Mouse (Mus musculus) adrenal gland, postnatal 36 days (tissue): ENCODE data around the gene Gm8229. TPM values are rescaled to one million over a fixed set of nuclear protein-coding genes. Genes with fewer than 3 reads are reported as not detected.
"Not testable (repeated sequence)": the region's sequence is repeated elsewhere in the genome, so short reads cannot be mapped to it uniquely, and the experiment has no call there.

ENCODE experiments used
- DNase-seq, 2 experiments: peaks; one replicate each; pipeline ENCODE4 v3.0.0; 2021; ENCODE audit warnings: mixed read lengths in 1 of 2
- long read RNA-seq, 2 experiments: library from polyadenylated mRNA; stranded (forward); transcript quantifications; one replicate each; pipeline ENCODE4 v2.0.0; 2021; ENCODE audit warnings: borderline sequencing depth in 2 of 2
- total RNA-seq, 2 experiments: library from RNA; stranded (reverse); gene quantifications; 2 replicates each; pipeline ENCODE4 v1.2.3; 2021

Gene Gm8229
- not detected for total RNA-seq
- long read RNA-seq, experiment 1: 0 reads
- long read RNA-seq, experiment 2: 0 reads

GRCm38 (mm10) chr14:44365057-44365456, at the start of gene Gm8229:
Gene Gm8229 (plus strand): TSS chr14:44365357.
- not testable (repeated sequence) for DNase-seq

- not testable (repeated sequence) for DNase-seq
These were observed 26.7 kb upstream of the Gm8229 start, which contains the start of gene Gm5930 for GRCm38 (mm10) chr14:44338484-44338883. Gene Gm5930 (minus strand): TSS chr14:44338584.

GRCm38 (mm10) chr14:44361416-44361815, 3.7 kb upstream of the Gm8229 start:
- not testable (repeated sequence) for DNase-seq

GRCm38 (mm10) chr14:44362301-44362700, 2.9 kb upstream of the Gm8229 start:
- DNase-seq: not testable (repeated sequence)

- DNase-seq: not testable (repeated sequence)
These were observed 19.1 kb downstream of the Gm8229 start for GRCm38 (mm10) chr14:44384233-44384632.

GRCm38 (mm10) chr14:44410588-44410987, 45.4 kb downstream of the Gm8229 start, which contains the start of gene Gm3371:
Gene Gm3371 (minus strand): TSS chr14:44410688.
- not testable (repeated sequence) for DNase-seq

Other genes with a start within 250 kb of the Gm8229 start
- gene Gm3327, start 241.5 kb upstream of the Gm8229 start, total RNA-seq: not detected
- gene Gm8212, start 167.7 kb upstream of the Gm8229 start, total RNA-seq: not detected
- not detected for gene 4930503E14Rik, start 152.1 kb upstream of the Gm8229 start, total RNA-seq
- gene Gm8220, start 79.8 kb upstream of the Gm8229 start, total RNA-seq: not detected
- not detected for gene Gm5930, start 26.8 kb upstream of the Gm8229 start, total RNA-seq
- not detected for gene Gm3371, start 45.3 kb downstream of the Gm8229 start, total RNA-seq
- not detected for gene Gm8232, start 68.3 kb downstream of the Gm8229 start, total RNA-seq
- gene BC061237, start 127.1 kb downstream of the Gm8229 start, total RNA-seq: not detected
- gene Gm17093, start 152.9 kb downstream of the Gm8229 start, total RNA-seq: not detected
- gene Gm8247, start 217.8 kb downstream of the Gm8229 start, total RNA-seq: not detected